Mouse (Mus musculus) erythroblast, adult 5-6 weeks (primary cell): ENCODE measurements around the gene Zfp444. TPM values are rescaled to one million over a fixed set of nuclear protein-coding genes. Genes with fewer than 3 reads are reported as not detected.
"Not testable (repeated sequence)": the region's sequence is repeated elsewhere in the genome, so short reads cannot be mapped to it uniquely, and the experiment has no call there.

Source experiments
- ATAC-seq: replicated peaks from 2 replicates; pipeline ENCODE4 v1.8.0; 2016; ENCODE audit warnings: moderate number of reproducible peaks, mild to moderate bottlenecking, moderate TSS enrichment, inconsistent platforms; ENCODE audit not compliant: poor library complexity, low FRiP score, severe bottlenecking
- total RNA-seq, 2 experiments: library from RNA; stranded (forward) in 1 of 2; stranded (reverse) in 1 of 2; fragments of 150-400 nt in 1 of 2; fragments of 200-764, 138-1000 nt in 1 of 2; gene quantifications; 2 replicates each; pipeline versions ENCODE4 v1.2.3 to v1.2.4; 2015 to 2017; ENCODE audit warnings: low replicate concordance in 2 of 2

Zfp444 gene
- total RNA-seq, 2 experiments from 2014 or later, result 0.77 to 5.7 TPM

DNA sequence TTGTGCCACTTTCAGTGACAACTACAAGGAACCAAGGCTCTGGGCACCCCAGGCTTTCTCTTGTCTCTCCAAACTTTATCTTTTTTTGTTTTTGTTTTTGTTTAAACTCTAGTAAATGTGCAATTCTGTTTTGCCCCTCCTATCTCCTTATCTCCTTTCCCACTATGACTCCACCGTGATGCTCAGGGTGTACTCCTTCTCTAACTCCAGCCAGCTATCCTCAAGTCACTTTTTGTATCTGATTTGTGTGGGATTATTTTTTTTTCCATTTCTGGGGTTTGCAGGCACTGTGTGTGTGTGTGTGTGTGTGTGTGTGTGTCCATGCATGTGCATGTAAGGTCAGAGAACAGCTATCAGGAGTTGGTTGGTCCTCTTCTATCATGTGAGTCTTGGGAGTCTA is 14.5 kb upstream of the Zfp444 start:
- no peak for ATAC-seq

DNA sequence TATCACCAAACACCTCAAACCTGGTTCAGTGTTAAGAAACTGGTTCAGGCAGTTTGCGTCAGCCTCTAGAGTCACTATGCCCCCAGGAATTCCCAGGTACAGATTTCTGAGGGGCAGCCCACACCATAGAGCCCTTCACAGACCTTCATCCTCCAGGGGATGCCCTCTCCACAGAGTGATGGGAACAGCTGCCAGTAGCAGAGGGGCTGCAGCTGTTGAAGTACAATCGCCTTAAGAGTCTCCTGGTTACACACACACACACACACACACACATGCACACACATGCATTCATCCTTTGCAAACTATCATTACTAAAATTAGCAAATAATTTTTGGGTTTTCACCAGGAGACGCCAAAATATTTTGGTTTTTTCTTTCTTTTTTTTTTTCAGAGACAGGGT is 12.4 kb upstream of the Zfp444 start:
- ATAC-seq, result no peak

DNA sequence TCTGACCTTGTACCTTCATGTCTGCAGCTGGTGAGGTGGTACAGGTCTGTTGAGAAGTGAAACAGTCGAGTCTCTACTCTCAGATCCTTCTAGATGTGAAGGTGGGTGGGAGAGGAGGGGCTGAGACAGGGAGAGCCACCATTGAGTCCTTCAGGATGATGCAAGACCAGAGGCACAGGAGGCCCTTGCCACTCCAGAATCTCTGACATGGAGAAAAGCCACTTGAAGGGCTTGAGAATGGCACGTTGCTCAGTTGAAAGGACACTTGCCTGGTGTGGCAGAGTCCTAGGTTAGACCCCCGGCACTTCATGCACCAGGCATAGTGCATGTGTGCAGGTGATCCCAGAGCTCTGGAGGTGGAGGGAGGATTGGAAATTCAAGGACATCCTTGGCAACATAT is 10.5 kb upstream of the Zfp444 start:
- ATAC-seq, result no peak

DNA sequence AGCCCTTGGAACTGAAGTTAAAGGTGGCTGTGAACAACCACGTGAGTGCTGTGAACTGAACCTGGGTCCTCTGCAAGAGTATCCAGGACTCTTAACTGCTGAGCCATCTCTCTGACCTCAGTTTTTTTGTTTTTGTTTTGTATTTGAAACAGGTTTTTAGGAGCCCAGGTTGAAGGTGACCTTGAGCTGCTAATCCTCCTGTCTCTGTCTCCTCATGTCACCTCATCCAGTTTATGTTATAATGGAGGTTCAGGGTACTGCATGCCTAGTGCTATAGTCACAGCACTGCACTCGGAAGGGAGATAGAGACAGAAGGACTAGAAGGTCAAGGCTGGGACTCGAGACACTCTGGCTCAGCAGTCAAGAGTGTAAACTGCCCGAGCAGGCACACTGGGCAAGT is 9.9 kb upstream of the Zfp444 start:
- no peak for ATAC-seq

DNA sequence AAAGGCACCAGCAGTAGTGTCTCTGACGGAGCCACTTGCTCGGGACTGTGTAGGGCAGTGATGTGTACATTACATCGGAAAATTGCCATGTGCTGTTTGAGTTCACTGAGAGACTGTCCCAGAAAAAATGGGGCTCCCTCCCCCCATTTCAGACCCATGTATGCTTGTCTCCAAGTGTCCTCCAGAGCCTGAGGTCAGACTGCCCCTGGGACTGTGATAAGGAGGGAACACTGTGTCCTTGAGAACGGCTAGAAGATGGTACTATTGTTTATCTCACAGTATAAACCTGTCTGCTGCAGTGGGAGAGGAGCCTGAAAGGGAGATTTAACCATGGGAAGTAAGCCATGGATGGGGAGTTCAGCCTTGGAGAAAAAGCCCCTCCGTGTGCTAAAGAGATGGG is 7.4 kb upstream of the Zfp444 start:
- ATAC-seq, result no peak

DNA sequence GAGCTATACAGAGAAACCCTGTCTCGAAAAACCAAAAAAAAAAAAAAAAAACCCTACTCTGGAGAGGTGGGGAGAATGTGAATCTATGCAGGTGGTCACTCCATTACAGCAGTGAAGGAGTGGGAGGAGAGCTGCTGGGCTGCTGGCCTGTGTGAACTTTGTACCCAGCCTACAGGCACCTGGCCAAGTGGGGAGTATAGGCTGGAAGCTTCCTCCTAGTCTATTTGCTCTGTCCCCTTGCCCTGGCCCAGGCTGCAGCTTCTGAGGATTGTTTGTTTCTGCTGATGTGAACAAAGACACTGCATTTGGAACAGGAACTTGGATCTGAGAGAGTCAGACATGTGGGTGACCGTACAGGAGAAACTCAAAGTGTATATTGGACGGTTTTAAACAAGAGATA is 2.6 kb upstream of the Zfp444 start:
- ATAC-seq, result no peak

DNA sequence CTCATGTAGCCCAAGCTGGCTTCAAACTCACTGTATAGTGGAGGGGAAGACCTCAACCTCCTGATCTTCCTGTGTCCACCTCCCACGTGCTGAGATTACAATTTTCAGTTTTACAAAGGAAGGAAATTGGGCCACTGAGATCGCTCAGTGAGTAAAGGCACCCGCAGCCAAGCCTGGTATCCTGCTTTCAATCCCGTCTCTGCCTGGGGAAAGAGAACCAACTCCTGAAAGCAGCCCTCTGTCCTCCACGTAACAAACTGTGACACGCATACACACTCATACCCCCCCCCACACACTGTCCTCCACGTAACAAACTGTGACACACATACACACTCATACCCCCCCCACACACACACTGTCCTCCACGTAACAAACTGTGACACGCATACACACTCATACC is 1.6 kb upstream of the Zfp444 start:
- no peak for ATAC-seq

DNA sequence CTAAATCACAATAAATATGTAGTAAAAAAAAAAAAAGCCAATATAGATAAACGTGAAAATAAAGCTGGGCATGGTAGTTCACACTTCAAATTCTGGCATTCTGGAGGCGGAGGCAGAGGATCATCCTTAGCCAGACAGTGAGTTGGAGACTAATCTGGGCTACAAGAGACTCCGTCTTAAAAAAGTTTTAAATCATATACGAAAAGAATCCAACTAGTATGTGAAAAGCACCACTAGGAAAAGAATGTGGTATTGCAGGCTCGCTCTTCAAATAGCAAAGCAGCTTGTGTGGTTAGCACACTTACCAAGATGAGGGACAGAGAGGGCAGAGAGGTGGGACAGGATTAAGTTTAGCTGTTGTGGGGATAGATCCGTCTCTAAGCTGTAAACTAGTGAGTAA is 1.2 kb upstream of the Zfp444 start:
- ATAC-seq, result no peak

DNA sequence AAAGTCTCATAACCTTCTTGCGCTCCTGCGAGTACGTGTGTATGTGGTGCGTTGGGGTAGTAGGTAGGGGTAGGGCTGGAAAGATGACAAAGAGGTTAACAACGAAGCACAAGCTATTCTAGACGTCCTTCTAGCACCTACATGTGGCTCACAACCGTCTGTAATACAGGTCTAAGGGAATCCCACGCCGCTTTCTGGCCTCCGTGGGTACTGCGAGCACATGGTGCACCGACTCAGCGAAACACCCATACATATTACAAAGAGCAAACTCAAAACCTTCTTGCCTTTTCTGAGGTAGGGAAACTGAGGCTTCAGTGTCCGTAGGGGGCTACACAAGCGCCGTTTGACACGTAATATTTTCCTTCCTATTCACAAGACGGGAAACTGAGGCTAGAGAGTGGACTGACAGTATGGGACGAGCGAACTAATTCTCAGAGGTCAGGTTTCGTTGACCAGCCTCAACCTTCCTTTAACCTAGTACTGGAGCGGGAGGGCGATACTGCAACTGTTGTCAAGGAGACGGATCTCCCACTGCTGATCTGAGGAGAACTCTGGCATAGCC is 501 bp upstream of the Zfp444 start:
- ATAC-seq, result peak; percentile 78

DNA sequence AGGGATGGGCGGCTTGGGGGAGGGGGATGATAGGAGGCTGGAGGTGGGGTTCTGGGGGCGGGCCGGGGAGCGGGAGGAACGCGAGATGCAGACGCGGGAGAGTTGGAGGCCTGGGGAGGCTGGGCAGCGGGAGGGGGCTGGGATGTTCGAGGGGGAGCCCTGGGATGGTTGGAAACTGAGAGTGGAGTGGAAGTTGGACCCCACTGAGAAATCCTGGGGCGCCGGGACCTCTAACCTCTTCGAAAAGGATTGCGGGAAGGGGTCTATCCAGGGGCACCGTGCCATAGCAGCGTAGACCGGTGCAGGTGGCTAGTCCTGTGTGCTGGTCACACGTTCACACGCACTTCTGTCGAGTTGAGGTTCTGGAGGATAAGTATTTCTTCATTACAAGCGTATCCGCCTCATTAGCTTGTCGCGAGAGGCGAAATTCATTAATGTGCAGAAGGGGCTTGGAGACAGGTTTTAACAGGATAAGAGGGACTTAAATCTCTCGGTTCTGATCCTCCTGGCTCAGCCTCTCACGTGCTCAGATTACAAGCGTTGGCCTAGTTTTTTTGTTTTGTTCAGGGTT is 733 bp downstream of the Zfp444 start:
- no peak for ATAC-seq

DNA sequence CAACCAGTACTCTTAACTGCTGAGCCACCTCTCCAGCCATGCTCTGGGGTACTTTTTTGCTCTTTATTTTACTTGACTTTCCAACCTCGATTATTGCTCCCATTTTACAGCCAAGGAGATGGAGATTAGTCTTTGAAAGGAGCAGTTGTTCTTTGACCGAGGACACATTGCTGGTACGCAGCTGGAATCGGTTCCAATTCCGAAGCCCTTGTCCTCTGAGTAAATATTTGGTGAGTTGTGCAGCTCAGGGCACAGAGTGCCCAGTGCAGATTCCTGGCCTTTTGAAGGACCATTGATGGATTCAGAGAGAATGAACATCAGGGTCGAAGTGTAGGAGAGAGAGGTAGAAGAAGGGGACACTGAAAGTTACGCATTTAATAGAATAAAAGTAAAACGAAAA is 1.8 kb downstream of the Zfp444 start:
- ATAC-seq, result no peak

DNA sequence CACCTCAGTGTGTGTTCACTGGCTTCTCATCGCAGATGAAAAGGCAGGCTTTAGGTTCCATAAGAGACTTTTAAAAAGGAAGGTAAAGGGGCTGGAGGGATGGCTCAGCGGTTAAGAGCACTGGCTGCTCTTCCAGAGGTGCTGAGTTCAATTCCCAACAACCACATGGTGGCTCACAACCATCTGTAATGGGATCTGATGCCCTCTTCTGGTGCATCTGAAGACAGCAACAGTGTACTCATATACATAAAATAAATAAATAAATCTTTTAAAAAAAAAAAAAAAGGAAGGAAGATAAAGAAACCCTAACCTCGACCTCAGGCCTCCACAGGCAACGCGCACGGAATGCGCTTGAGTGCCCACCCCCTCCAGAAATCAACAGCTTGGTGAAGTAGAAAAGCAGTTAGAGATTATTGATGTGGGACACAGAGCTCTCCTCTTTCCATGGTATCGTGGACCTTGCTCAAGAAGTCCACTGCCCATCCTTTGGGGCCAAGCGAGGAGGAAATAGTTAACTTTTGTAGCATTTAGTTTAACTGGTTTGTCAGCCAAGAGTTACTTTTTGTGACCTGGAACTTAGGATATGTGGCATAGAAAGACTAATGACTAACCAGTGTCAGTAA is 2.5 kb downstream of the Zfp444 start:
- not testable (repeated sequence) for ATAC-seq

DNA sequence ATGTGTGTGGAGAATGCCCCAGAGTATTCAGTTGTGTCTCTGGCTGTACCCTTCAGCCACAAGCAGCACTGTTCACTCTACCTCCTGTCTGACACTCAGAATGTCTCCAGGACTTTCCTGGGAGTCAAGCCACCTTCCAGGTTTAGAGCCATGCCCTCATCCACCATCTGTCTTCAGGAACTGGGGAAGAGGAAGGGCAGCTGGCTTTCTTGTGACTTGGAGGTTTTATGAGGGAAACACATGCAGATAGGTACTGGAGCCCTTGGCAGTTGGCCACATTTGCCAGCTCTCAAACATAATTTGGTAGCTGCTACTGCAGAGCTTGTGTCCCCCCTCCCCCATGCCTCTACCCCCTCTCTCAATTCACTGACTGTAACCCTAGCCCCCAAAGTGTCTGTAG is 7.0 kb downstream of the Zfp444 start:
- ATAC-seq, result no peak

DNA sequence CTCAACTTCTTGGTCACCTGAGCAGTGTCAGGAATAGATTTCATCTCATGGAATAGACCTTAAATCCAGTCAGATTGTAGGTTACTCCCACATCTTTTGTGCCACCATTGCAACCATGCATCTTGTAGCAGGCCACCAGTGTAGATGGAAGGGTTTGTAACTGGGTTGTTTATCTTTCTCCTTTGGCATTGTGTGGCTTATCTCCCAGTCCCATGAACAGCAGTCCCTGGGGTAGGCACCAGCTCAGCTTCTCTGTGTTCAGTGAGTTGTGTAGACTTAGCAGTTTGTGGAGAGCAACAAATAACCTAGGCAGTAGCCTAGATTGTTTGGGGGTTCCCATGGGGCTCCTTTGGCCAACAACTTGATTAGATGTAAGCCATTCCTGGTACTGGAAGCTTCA is 10.9 kb downstream of the Zfp444 start:
- ATAC-seq, result no peak

DNA sequence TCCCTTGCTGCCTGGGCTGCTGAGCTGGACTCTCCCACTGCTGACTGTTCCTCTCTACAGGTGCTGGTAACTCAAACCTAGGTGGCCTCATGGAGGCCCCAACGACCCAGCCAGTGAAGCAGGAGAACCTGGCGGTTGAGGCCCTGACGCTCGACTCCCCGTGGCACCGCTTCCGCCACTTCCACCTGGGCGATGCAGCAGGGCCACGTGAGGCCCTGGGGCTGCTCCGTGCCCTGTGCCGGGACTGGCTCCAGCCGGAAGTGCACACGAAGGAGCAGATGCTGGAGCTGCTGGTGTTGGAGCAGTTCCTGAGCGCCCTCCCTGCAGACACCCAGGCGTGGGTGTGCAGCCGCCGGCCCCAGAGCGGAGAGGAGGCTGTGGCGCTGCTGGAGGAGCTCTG is 11.8 kb downstream of the Zfp444 start:
- ATAC-seq, result no peak

DNA sequence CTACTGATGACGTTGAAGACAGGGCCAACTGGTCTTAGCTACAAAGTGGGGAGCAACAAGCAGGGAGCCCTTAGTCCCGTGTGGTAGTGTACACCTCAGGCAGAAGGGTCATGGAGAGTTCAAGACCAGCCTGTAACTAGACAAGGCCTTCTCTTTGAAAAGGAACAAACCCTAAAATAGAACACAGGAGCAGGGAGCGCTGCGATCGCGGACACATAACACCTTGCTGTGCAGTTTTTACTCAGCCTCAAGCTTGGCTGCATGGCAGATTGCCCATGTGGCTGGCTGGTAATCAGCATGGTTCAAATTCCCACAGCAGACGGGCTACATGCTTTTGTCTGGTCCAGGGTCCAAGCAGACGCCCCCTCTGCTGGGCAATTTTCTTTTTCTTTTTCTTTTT is 12.5 kb downstream of the Zfp444 start:
- no peak for ATAC-seq

DNA sequence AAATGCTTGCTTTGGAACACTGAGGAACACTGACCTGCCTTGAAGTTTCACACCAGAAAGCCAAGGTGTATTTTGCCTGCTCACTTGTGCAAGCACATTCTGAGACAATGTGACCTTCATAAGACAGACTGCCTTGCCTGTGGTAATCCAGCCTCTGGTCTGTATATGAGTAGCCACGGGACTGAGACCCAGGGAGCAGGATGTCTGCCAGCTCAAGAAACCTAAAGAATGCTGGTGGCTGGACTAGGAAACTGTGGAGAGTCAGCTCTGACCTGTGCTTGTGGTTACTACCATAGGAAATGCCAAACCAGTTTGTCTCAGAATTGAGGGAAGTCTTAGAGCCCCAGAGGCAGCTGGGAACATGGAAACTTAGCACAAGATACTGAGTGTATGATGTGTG is 13.4 kb downstream of the Zfp444 start:
- ATAC-seq, result no peak

DNA sequence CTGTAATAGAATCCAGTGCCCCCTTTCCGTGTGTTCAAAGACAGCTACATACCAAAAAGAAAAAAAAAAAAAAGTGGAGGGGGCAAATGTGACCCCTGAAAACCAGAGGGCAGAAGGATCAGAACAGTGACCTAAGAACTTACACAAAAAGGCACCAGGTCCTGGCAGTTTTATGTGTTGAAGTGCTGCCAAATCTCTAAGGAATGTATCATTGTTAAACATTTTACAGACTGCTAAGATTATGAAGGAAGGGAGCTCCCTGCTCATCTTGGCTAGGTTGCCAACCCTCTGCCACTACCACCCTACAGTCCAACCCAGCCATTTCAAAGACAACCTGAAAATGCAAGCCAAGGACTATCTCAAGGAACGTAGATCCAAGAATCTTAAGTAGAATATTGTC is 14.2 kb downstream of the Zfp444 start:
- no peak for ATAC-seq

DNA sequence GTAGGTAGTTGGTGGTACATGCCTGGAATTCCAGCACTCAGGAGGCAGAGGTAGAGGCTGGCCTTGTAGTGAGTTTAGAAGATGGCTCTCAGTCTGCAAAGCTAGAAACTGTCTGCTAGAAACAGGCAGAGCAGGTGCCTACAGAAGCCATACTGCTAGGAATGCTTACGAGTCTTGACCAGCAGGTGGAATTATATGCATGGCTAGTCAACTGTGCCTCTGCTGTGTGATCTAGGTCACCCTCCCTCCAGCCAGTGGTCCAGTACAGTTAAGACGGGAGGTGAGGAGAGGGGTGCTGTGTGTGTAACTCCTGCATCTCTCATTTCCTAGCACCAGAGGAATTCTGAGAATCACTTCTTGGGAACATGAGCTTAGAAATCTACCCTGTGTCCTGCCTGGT is 14.7 kb downstream of the Zfp444 start:
- ATAC-seq, result no peak

DNA sequence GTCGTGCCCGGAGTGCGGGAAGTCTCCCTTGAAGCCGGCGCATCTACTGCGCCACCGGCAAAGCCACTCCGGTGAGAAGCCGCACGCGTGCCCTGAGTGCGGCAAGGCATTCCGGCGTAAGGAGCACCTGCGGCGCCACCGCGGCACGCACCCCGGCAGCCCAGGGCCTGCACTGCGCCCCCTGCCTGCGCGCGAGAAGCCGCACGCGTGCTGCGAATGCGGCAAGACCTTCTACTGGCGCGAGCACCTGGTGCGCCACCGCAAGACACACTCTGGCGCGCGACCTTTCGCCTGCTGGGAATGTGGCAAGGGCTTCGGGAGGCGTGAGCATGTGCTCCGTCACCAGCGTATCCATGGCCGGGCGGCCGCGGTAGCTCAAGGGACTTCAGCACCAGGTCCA is 17.5 kb downstream of the Zfp444 start:
- no peak for ATAC-seq

DNA sequence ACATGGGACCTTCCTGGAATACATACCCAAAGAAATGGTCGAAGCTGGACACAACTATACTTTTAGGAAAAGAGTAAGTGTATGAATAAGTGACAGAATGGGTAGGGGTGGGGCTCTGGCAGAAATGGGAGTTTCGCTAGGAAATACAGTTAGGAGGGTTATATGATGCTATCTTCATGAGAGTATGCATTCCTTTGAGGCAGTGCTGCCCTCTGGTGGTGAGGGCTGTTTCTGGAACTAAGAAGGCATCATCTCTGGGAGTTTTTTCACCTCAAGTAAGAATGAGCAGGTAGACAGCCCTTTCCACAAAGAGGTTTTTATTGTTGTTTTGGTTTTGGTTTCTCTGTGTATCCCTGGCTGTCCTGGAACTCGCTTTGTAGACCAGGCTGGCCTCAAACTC is 19.4 kb downstream of the Zfp444 start:
- peak; percentile 61; the same call in 1 of the 2 replicates for ATAC-seq

DNA sequence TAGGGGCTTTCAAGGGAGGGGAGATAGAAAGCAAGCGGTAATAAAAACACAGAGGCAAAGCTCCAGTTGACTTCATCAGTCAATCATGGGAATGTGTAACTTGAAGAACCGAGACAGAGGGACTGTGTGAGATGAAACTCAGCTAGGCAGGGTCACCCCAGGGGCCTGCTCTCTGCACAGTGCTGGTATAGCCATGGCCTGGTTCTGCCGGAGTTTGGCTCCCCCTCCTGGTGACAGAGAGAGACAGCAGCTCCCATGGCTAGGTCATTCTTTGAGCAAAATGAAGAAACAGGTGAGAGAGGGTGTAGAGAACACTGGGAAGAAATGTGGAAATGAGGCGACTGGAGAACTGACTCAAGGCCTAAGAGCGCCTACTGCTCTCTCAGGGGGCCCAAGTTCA is 22.1 kb downstream of the Zfp444 start:
- 0 out of 2 replicates have a peak, but pooled peaks have one; percentile 65 for ATAC-seq
